Mouse (Mus musculus) cerebellum, adult (tissue): ENCODE measurements around the gene Jazf1.
A peak's percentile ranks its signal among the peaks of the same experiment; 100 is the strongest.

Experiments
- ATAC-seq: cut with Nextera tagmentation; 2 replicates; pipeline ENCODE4 v1.9.2; 2017; ENCODE audit warnings: mild to moderate bottlenecking, moderate library complexity, mixed read lengths; ENCODE audit not compliant: insufficient number of reproducible peaks, low FRiP score, low TSS enrichment

Gene Jazf1

GRCm38 (mm10) chr6:52765206-52765605 lies 303.2 kb downstream of the Jazf1 start:
- ATAC-seq, result no peak

DNA sequence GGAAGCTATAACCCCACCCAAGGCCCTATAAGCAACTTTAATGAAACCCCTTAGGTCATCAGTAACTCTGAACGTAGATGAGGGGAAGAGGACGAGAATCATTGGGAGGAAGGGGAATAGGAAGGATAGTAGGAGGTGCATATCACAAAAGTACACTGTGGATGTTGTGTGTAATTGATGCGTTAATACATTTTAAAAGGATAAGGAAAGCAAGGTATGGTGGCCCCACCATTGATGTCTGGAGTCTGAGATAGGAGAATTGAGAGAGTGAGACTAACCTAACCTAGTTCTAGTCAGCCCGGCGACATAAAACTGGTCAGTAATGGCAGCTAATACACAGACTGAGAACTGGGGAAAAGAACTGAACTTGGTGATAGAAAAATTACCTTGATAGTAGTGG lies 315.6 kb downstream of the Jazf1 start:
- ATAC-seq, result no peak

GRCm38 (mm10) chr6:52734630-52735029 lies 333.8 kb downstream of the Jazf1 start:
- no peak for ATAC-seq

DNA sequence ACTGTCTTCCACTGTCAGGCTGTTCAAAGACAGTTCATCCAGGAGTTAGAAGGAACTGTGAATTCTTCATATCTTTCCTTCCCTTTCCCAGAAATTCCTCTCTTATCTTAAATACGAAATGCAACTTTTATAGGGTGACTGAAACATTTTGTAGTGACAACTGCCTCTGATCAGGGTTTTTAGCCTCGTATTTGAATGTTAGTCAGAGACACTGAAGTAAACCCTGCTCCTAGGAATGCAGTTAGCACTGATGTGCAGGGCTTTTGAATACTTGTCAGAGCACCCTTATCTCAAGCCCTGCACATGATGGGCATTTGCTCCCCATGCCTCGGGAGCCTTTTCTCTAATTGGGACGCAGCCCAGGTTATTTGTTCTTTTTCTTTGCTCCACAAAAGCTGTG lies 338.1 kb downstream of the Jazf1 start:
- no peak for ATAC-seq

DNA sequence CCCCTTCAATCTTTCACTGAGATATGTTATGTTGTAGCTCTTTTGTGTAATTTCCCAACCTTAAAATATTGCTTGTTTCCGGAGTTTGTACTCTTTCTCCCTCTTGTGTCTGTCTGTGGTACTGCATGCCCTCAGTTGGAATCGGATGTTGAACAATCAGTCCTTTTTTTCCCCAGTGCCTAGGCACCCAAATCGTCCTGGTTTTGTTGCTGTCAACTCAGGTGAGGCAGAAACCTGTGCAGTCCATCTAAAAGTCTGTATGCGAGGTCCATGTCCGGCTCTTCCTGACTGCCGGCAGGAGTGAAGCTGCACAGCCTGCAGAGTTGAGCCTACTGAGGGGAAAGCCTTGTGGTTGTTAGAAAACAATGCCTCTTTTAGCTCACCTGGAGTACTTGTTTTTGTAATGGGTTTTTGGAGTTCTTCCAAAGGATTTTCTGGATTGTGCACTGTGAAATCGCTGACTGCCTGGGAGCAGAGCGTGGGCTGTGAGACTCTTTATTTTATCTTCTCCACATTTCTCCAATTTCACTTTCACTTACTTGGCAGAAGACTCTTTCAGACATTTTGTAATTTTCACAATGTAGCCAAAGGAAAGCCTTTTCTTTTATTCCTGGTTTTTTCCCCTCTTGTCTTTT lies 343.5 kb downstream of the Jazf1 start:
- ATAC-seq, result 0 out of 2 replicates have a peak, but pooled peaks have one; percentile 36
